Mouse (Mus musculus): ENCODE results near the gene Abca5.

GRCm38 (mm10) chr11:110306475-110307168 is 30.9 kb downstream of the Abca5 start:
- TF ChIP-seq ZNF384 (IDR thresholded peaks at IDR 0.05; ENCODE audit: low read depth, low read length) (peak; percentile 76), CHD2 (IDR thresholded peaks at IDR 0.05; ENCODE audit: low read depth, low read length) (no peak)
